In genomic region chr3:101598231-101598905, GRCm38 (mm10) we compare ENCODE assay signal across 9 mouse cellular contexts. TPM values are rescaled to one million over a fixed set of nuclear protein-coding genes. Genes with fewer than 3 reads are reported as not detected.
DNase-seq lines count a peak whose midpoint lies in the region; ATAC-seq and TF ChIP-seq lines count a peak whose summit lies in the region.
"Had no signal": no experiment of that assay in that cellular context is flagged by ENCODE, and none has a peak within 500 bp of the region (broad histone marks: within the 10 kb centered on the region; RNA-seq: fewer than 3 reads in every experiment).

No protein-coding gene starts in this region.

- TF ChIP-seq EP300 in liver, embryonic 14.5 days (IDR thresholded peaks at IDR 0.05; ENCODE audit: low read depth) = no peak

- peak overlapping the region; percentile 66 for H3K9ac ChIP-seq in heart, embryonic 12.5 days
- no peak overlapping the region for H3K9ac ChIP-seq in liver, embryonic 14.5 days (replicated peaks)
- no peak overlapping the region for H3K9ac ChIP-seq in liver, embryonic 11.5 days (ENCODE audit: low read depth, low read length)
- no peak overlapping the region for H3K9ac ChIP-seq in forebrain, embryonic 15.5 days (replicated peaks)
- H3K9ac ChIP-seq: liver, embryonic 15.5 days had no signal

- no peaks in the 10 kb centered on the region for H3K27me3 ChIP-seq in heart, embryonic 12.5 days (replicated peaks)
- no peaks in the 10 kb centered on the region for H3K27me3 ChIP-seq in liver, embryonic 14.5 days (ENCODE audit: control insufficient read depth, insufficient read depth, low read length)
- no peaks in the 10 kb centered on the region for H3K27me3 ChIP-seq in liver, embryonic 11.5 days (replicated peaks; ENCODE audit: control insufficient read depth, insufficient read depth, low read length)
- H3K27me3 ChIP-seq in forebrain, embryonic 15.5 days = no peaks in the 10 kb centered on the region
- no peaks in the 10 kb centered on the region for H3K27me3 ChIP-seq in small intestine, adult 2 months (ENCODE audit: control insufficient read depth, insufficient read depth, low read length)
- H3K27me3 ChIP-seq: liver, embryonic 15.5 days had no signal

- peaks cover 91% of the 10 kb centered on the region for H3K4me1 ChIP-seq in heart, embryonic 12.5 days (replicated peaks)
- H3K4me1 ChIP-seq in liver, embryonic 14.5 days (replicated peaks; ENCODE audit: control insufficient read depth in 2 of 2, insufficient read depth in 2 of 2, low read length in 1 of 2) = peaks cover 38 to 50% of the 10 kb centered on the region in 2 experiments
- peaks cover 62% of the 10 kb centered on the region for H3K4me1 ChIP-seq in liver, embryonic 11.5 days (replicated peaks; ENCODE audit: control insufficient read depth, insufficient read depth, low read length)
- H3K4me1 ChIP-seq in forebrain, embryonic 15.5 days = peaks cover 73% of the 10 kb centered on the region
- peaks cover 27% of the 10 kb centered on the region; the same call in 1 of the 2 replicates for H3K4me1 ChIP-seq in small intestine, adult 2 months (ENCODE audit: control insufficient read depth, insufficient read depth, insufficient read length, low read length)

- no peak for TF ChIP-seq CTCF in liver, embryonic 14.5 days (IDR thresholded peaks at IDR 0.05; ENCODE audit: low read depth)
- no peak for TF ChIP-seq CTCF in small intestine, adult 2 months (IDR thresholded peaks at IDR 0.05; ENCODE audit: extremely low read depth, insufficient read length, insufficient replicate concordance, low read depth, low read length)

- H3K36me3 ChIP-seq in heart, embryonic 12.5 days = peaks cover 17% of the 10 kb centered on the region
- H3K36me3 ChIP-seq in liver, embryonic 14.5 days (replicated peaks; ENCODE audit: control insufficient read depth, insufficient read depth, low read depth) = peaks cover 14% of the 10 kb centered on the region
- H3K36me3 ChIP-seq in liver, embryonic 11.5 days (ENCODE audit: control insufficient read depth, insufficient read depth, low read length) = peaks cover 6% of the 10 kb centered on the region
- no peaks in the 10 kb centered on the region; the same call in 1 of the 2 replicates for H3K36me3 ChIP-seq in forebrain, embryonic 15.5 days
- H3K36me3 ChIP-seq in small intestine, adult 2 months (ENCODE audit: control insufficient read depth, insufficient read depth, low read length) = peaks cover 57% of the 10 kb centered on the region

- TF ChIP-seq POLR2A in small intestine, adult 2 months (IDR thresholded peaks at IDR 0.05; ENCODE audit: low read depth, low read length) = no peak

- DNase-seq in heart, adult 8-10 months (ENCODE audit: low spot score) = no peak
- DNase-seq in liver, embryonic 14.5 days (ENCODE audit: low read depth in 3 of 3, low spot score in 3 of 3) = no peak
- no peak for DNase-seq in liver, embryonic 11.5 days (ENCODE audit: low spot score)
- DNase-seq in testis, postnatal 14 days (ENCODE audit: low spot score) = no peak

- no peaks in the 10 kb centered on the region for H3K9me3 ChIP-seq in heart, embryonic 12.5 days (replicated peaks)
- no peaks in the 10 kb centered on the region for H3K9me3 ChIP-seq in liver, embryonic 14.5 days (ENCODE audit: control insufficient read depth, low read length)
- no peaks in the 10 kb centered on the region for H3K9me3 ChIP-seq in liver, embryonic 11.5 days (ENCODE audit: control insufficient read depth, low read length)
- H3K9me3 ChIP-seq in forebrain, embryonic 15.5 days = no peaks in the 10 kb centered on the region
- H3K9me3 ChIP-seq: liver, embryonic 15.5 days; midbrain, embryonic 10.5 days had no signal

- H3K4me2 ChIP-seq in heart, embryonic 12.5 days = peak overlapping the region; percentile 68
- peak overlapping the region; percentile 11; the same call in 1 of the 2 replicates for H3K4me2 ChIP-seq in liver, embryonic 14.5 days (ENCODE audit: low read depth)
- H3K4me2 ChIP-seq in liver, embryonic 11.5 days = no peak overlapping the region
- H3K4me2 ChIP-seq in forebrain, embryonic 15.5 days (replicated peaks) = no peak overlapping the region
- H3K4me2 ChIP-seq: liver, embryonic 15.5 days had no signal

- no peak for ATAC-seq in heart, embryonic 12.5 days (ENCODE audit: insufficient number of reproducible peaks, low FRiP score)
- no peak for ATAC-seq in liver, embryonic 14.5 days (ENCODE audit: insufficient read depth)
- ATAC-seq in liver, embryonic 11.5 days (replicated peaks; ENCODE audit: low FRiP score) = no peak
- no peak for ATAC-seq in forebrain, embryonic 15.5 days (replicated peaks)

- peak overlapping the region; percentile 97 for H3K27ac ChIP-seq in heart, embryonic 12.5 days (ENCODE audit: poor library complexity, severe bottlenecking)
- H3K27ac ChIP-seq in liver, embryonic 14.5 days = no peak overlapping the region
- no peak overlapping the region for H3K27ac ChIP-seq in liver, embryonic 11.5 days (ENCODE audit: low read depth, low read length)
- 0 out of 2 replicates have a peak overlapping the region, but pooled peaks have one; percentile 17 for H3K27ac ChIP-seq in forebrain, embryonic 15.5 days (replicated peaks)
- H3K27ac ChIP-seq in small intestine, adult 2 months (ENCODE audit: insufficient read depth, low read depth, low read length) = peak overlapping the region; percentile 82
- H3K27ac ChIP-seq: liver, embryonic 15.5 days had no signal

- WGBS in heart, embryonic 12.5 days = 42% methylated on average over 4 of the region's 4 CpGs
- WGBS in liver, embryonic 14.5 days (ENCODE audit: insufficient replicate concordance) = 75% methylated on average over 4 of the region's 4 CpGs
- WGBS in liver, embryonic 11.5 days = 77% methylated on average over 4 of the region's 4 CpGs
- WGBS in forebrain, embryonic 15.5 days = 69% methylated on average over 4 of the region's 4 CpGs
- 43% methylated on average over 4 of the region's 4 CpGs for WGBS in small intestine, adult 2 months

- peak overlapping the region; percentile 26 for H3K4me3 ChIP-seq in heart, embryonic 12.5 days
- H3K4me3 ChIP-seq in liver, embryonic 14.5 days (ENCODE audit: insufficient read depth in 1 of 2, low read depth in 2 of 2, low read length in 2 of 2) = no peak overlapping the region
- no peak overlapping the region for H3K4me3 ChIP-seq in liver, embryonic 11.5 days (ENCODE audit: low read depth, low read length)
- no peak overlapping the region for H3K4me3 ChIP-seq in forebrain, embryonic 15.5 days
- H3K4me3 ChIP-seq in small intestine, adult 2 months (ENCODE audit: low read depth, low read length) = peak overlapping the region; percentile 37
- H3K4me3 ChIP-seq: liver, embryonic 15.5 days; midbrain, embryonic 10.5 days had no signal

RNA-seq across cellular contexts. Expression of gene Atp1a1, which starts 6.1 kb away (rescaled TPM):
- polyA plus RNA-seq in heart, embryonic 12.5 days (2016; fragmentation: Nextera tagmentation; extraction: Ambion mirVana) = 277 and 294 TPM in 2 replicates
- 100 to 1,000 TPM; 757 to 917 (median 814) TPM for total RNA-seq in heart, adult 8-10 months (2022)
- 44.0 and 48.4 TPM in 2 replicates for polyA plus RNA-seq in liver, embryonic 14.5 days (2012; rRNA removed)
- polyA plus RNA-seq in liver, embryonic 14.5 days (2014; fragmentation: Nextera tagmentation; extraction: Ambion mirVana) = 54.7 and 62.2 TPM in 2 replicates
- polyA plus RNA-seq in liver, embryonic 11.5 days (2014; fragmentation: Nextera tagmentation; extraction: Ambion mirVana) = 127 and 136 TPM in 2 replicates
- polyA plus RNA-seq in forebrain, embryonic 15.5 days (2015; fragmentation: Nextera tagmentation; extraction: Ambion mirVana) = 39.7 and 43.7 TPM in 2 replicates
- polyA plus RNA-seq in small intestine, adult 2 months (2012; rRNA removed) = 458 and 1,132 TPM in 2 replicates

Comparison
In these comparisons a context has a peak if more than half of its experiments do, and no peak if none do; other contexts are left out.
1. H3K4me2 ChIP-seq: peak in heart, embryonic 12.5 days (single experiment) and liver, embryonic 14.5 days (single experiment); none in liver, embryonic 11.5 days (single experiment) and forebrain, embryonic 15.5 days (single experiment).
2. H3K27ac ChIP-seq: peak in heart, embryonic 12.5 days (single experiment), forebrain, embryonic 15.5 days (single experiment) and small intestine, adult 2 months (single experiment); none in liver, embryonic 14.5 days (single experiment) and liver, embryonic 11.5 days (single experiment).
3. H3K4me3 ChIP-seq: peak in heart, embryonic 12.5 days (single experiment) and small intestine, adult 2 months (single experiment); none in liver, embryonic 14.5 days (0 of 2), liver, embryonic 11.5 days (single experiment) and forebrain, embryonic 15.5 days (single experiment).